Mouse (Mus musculus) forebrain, embryonic 14.5 days (tissue): ENCODE data around the gene Ddx23. TPM values are rescaled to one million over a fixed set of nuclear protein-coding genes. Genes with fewer than 3 reads are reported as not detected.

Source experiments
- ATAC-seq: fragments of 200-750 bp; cut with Nextera tagmentation; 2 replicates; pipeline ENCODE4 v1.8.0; 2017; ENCODE audit warnings: mild to moderate bottlenecking, moderate library complexity
- DNase-seq: peaks from one replicate; pipeline ENCODE4 v3.0.0-alpha.2; 2015; ENCODE audit warnings: low spot score
- H3K27ac ChIP-seq: fragments of 300-500 bp; sonication (generic); 2 replicates; pipeline ENCODE4 v1.5.1; 2014; ENCODE audit warnings: low read depth, mild to moderate bottlenecking, control low read depth, low read length, moderate library complexity
- H3K27me3 ChIP-seq: fragments of 300-500 bp; sonication (generic); replicated peaks from 2 replicates; pipeline ENCODE4 v1.6.1; 2014; ENCODE audit warnings: low read length, control low read depth, mixed read lengths; ENCODE audit not compliant: control insufficient read depth, insufficient read depth
- H3K36me3 ChIP-seq: fragments of 300-500 bp; sonication (generic); 2 replicates; pipeline ENCODE4 v1.6.1; 2014; ENCODE audit warnings: low read length, control low read depth; ENCODE audit not compliant: control insufficient read depth, insufficient read depth
- H3K4me1 ChIP-seq: fragments of 300-500 bp; sonication (generic); 2 replicates; pipeline ENCODE4 v1.6.1; 2014; ENCODE audit warnings: antibody characterized with exemption, low read length, control low read depth; ENCODE audit not compliant: control insufficient read depth, insufficient read depth
- H3K4me2 ChIP-seq: fragments of 300-500 bp; sonication (generic); 2 replicates; pipeline ENCODE4 v1.6.1; 2014; ENCODE audit warnings: mild to moderate bottlenecking, control low read depth, low read length
- H3K4me3 ChIP-seq: fragments of 300-500 bp; sonication (generic); 2 replicates; pipeline ENCODE4 v1.5.1; 2014; ENCODE audit warnings: low read depth, low read length, control low read depth
- H3K9ac ChIP-seq: fragments of 300-500 bp; sonication (generic); 2 replicates; pipeline ENCODE4 v1.6.1; 2014; ENCODE audit warnings: mild to moderate bottlenecking, low read length, control low read depth, moderate library complexity
- H3K9me3 ChIP-seq: fragments of 300-500 bp; sonication (generic); replicated peaks from 2 replicates; pipeline ENCODE4 v1.6.1; 2016; ENCODE audit warnings: low read length, control low read depth, mixed read lengths; ENCODE audit not compliant: control insufficient read depth
- WGBS: fragments of 180-500 bp; shearing (Covaris S2); extraction: QIAGEN DNeasy Blood & Tissue Kit; methylation state at CpG from one replicate; pipeline ENCODE4 v1.1.7; 2014; 5-methylcytosine and 5-hydroxymethylcytosine counted together
- polyA plus RNA-seq: library from polyadenylated mRNA; unstranded; fragments of >200 nt; fragmentation: Nextera tagmentation; extraction: Ambion mirVana; gene quantifications from 2 replicates; pipeline ENCODE4 v1.2.1, GENCODE M21; 2014

Ddx23 gene
- polyA plus RNA-seq, 1 experiment from 2014 or later: 18.2 TPM

DNA sequence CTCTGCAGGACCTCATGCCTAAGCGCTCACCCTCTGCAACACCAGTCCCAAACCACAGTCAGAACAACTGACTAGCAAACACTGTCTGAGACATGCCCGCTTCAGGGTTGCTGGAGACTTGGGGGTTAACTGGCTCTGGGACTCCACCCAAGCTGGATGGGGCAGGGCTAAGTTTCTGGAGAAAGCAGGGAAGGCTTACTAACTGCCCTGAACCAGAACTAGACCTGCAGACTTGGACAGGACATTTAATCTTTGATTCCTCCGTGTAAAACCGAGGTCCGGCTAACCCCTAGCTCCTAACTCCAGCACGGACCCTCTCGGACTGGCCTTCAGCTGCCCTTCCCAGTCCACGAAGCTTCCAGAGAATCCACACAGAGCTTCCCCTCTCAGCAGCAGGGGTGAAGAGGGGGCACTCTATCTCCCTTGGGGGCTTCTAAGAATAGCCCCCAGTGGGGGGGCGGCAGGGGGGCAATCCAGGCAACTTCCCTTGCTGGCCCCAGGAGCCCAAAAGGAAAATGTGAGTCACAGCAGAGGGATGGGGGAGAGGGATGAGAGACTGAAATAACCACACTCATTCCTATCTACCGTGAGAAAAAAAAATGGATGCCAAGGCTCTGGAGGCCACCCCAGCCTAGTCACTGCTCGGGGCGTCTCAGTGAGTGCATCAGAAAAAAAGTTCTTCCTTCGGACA is 60.4 kb downstream of the Ddx23 start:
- no peaks in the 10 kb centered on the region for H3K9me3 ChIP-seq
- H3K9ac ChIP-seq: peak overlapping the region; percentile 32
- H3K4me1 ChIP-seq: peaks cover 4% of the 10 kb centered on the region; the same call in 1 of the 2 replicates
- H3K4me2 ChIP-seq: no peak overlapping the region
- no peak overlapping the region for H3K27ac ChIP-seq
- no peaks in the 10 kb centered on the region for H3K27me3 ChIP-seq
- H3K36me3 ChIP-seq: peaks cover 65% of the 10 kb centered on the region
- WGBS: 69% methylated on average over 13 of the region's 13 CpGs
- DNase-seq (no peak), ATAC-seq (no peak)
- H3K4me3 ChIP-seq: no peak overlapping the region

DNA sequence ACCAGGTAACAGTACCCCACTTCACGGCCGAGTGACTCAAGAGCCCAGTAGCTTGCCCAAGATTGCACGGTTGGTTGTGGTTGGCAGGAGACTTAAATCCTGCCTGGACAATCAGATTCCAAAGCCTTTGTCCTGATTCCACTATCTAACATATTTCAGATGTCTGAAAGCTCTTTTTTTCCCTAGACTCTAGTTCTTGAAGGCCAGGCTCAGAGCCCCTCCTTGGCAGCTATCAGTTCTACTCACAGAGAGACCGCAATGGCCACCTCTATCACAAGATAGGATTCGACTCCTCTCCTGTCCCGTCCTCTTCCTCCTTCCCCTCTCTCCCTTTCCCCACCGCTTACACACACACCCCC is 60.9 kb downstream of the Ddx23 start:
- Histone ChIP-seq H3K4me2 (no peak overlapping the region), H3K27me3 (no peaks in the 10 kb centered on the region), H3K27ac (no peak overlapping the region), H3K4me3 (no peak overlapping the region), H3K4me1 (peaks cover 3% of the 10 kb centered on the region; the same call in 1 of the 2 replicates), H3K9ac (0 out of 2 replicates have a peak overlapping the region, but pooled peaks have one; percentile 13), H3K9me3 (no peaks in the 10 kb centered on the region), H3K36me3 (peaks cover 71% of the 10 kb centered on the region)
- no peak for ATAC-seq
- DNase-seq: no peak
- WGBS: 85% methylated on average over 7 of the region's 7 CpGs

DNA sequence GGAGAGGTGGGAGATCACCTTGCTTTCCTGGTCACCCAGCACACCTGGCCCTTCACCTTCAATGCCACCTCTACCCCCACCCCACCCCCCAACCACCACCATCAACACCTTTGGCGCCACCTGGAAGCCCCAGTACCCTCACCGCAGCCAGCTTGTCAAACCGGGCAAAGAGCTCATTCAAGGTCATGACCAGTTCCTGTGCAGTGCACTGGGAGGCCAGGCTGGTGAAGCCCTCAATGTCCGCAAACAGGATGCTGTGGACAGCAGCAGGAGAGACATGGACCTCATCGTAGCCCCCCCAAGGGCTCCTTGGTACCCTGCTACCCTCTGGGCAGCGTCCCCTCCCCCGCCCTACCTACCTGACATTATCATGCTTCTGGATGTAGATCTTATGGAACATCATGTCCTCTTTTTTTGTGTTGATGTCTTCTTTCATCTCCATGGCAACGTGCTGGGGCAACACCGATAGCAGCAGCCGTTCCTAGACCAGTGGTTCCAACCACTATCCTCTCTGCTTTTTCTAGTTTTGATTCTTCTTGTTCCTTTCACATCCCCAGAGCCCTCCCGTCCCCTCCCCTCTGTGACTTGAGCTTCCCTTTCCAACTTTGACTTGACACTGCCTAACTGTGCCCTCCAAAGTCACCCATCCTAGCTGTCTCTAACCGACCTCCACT is 62.5 kb downstream of the Ddx23 start:
- ATAC-seq (no peak), DNase-seq (no peak)
- Histone ChIP-seq H3K4me3 (no peak overlapping the region), H3K27me3 (no peaks in the 10 kb centered on the region), H3K9ac (no peak overlapping the region), H3K4me2 (no peak overlapping the region), H3K9me3 (no peaks in the 10 kb centered on the region), H3K36me3 (peaks cover 84% of the 10 kb centered on the region), H3K4me1 (peaks cover 3% of the 10 kb centered on the region; the same call in 1 of the 2 replicates), H3K27ac (no peak overlapping the region)
- WGBS: 88% methylated on average over 12 of the region's 12 CpGs

GRCm38 (mm10) chr15:98596609-98597008 is 66.1 kb downstream of the Ddx23 start:
- Histone ChIP-seq H3K4me3 (no peak overlapping the region), H3K36me3 (peaks cover 95% of the 10 kb centered on the region), H3K4me2 (no peak overlapping the region), H3K9ac (no peak overlapping the region), H3K27me3 (no peaks in the 10 kb centered on the region), H3K9me3 (no peaks in the 10 kb centered on the region), H3K4me1 (no peaks in the 10 kb centered on the region), H3K27ac (no peak overlapping the region)
- DNase-seq: no peak
- no peak for ATAC-seq
- 94% methylated on average over 14 of the region's 14 CpGs for WGBS

Other genes with a start within 250 kb of the Ddx23 start
- not detected in 2 replicates for gene Olfr282, start 231.7 kb downstream of the Ddx23 start, polyA plus RNA-seq
- not detected in 2 replicates for gene Olfr281, start 210.3 kb downstream of the Ddx23 start, polyA plus RNA-seq
- not detected in 2 replicates for gene OR5BS1P, start 193.0 kb downstream of the Ddx23 start, polyA plus RNA-seq
- not detected in 2 replicates for gene Lalba, start 180.2 kb downstream of the Ddx23 start, polyA plus RNA-seq
- not detected in 2 replicates for gene Olfr279, start 170.5 kb downstream of the Ddx23 start, polyA plus RNA-seq
- gene Kansl2, start 128.6 kb downstream of the Ddx23 start, polyA plus RNA-seq: 134 and 135 TPM in 2 replicates
- 51.3 and 61.7 TPM in 2 replicates for gene Ccnt1, start 92.0 kb downstream of the Ddx23 start, polyA plus RNA-seq
- not detected in 2 replicates for gene 4930415O20Rik, start 91.9 kb downstream of the Ddx23 start, polyA plus RNA-seq
- 6.4 and 10.4 TPM in 2 replicates for gene Adcy6, start 52.8 kb downstream of the Ddx23 start, polyA plus RNA-seq
- 75.9 and 95.4 TPM in 2 replicates for gene Cacnb3, start 32.1 kb downstream of the Ddx23 start, polyA plus RNA-seq
- 6.3 and 6.8 TPM in 2 replicates for gene Rnd1, start 14.6 kb upstream of the Ddx23 start, polyA plus RNA-seq
- 3.2 and 3.3 TPM in 2 replicates for gene Ccdc65, start 45.3 kb upstream of the Ddx23 start, polyA plus RNA-seq
- 2.6 and 3.8 TPM in 2 replicates for gene Fkbp11, start 65.3 kb upstream of the Ddx23 start, polyA plus RNA-seq
- gene Arf3, start 100.3 kb upstream of the Ddx23 start, polyA plus RNA-seq: 31.7 and 41.4 TPM in 2 replicates
- not detected in 2 replicates for gene Wnt10b, start 115.3 kb upstream of the Ddx23 start, polyA plus RNA-seq
- gene Wnt1, start 127.0 kb upstream of the Ddx23 start, polyA plus RNA-seq: 0.56 TPM in 1 of 2 replicates, not detected in the other
- gene Ddn, start 146.6 kb upstream of the Ddx23 start, polyA plus RNA-seq: 0.33 and 0.57 TPM in 2 replicates
- 82.1 and 87.3 TPM in 2 replicates for gene Prkag1, start 168.6 kb upstream of the Ddx23 start, polyA plus RNA-seq
- 8.0 and 12.2 TPM in 2 replicates for gene Kmt2d, start 208.3 kb upstream of the Ddx23 start, polyA plus RNA-seq
- gene Rhebl1, start 231.6 kb upstream of the Ddx23 start, polyA plus RNA-seq: 30.3 and 33.5 TPM in 2 replicates
- 0.18 and 0.36 TPM in 2 replicates for gene Dhh, start 235.6 kb upstream of the Ddx23 start, polyA plus RNA-seq